Mouse (Mus musculus) heart, adult 2 months (tissue): ENCODE data around the gene Syngr2.

ENCODE experiments used
- EP300 ChIP-seq: fragments of 200-500 bp; IDR thresholded peaks from 2 replicates; pipeline ENCODE4 v1.6.1; 2011; ENCODE audit warnings: low read depth, low read length, control low read depth; ENCODE audit not compliant: insufficient read depth
- POLR2A ChIP-seq: fragments of 200-500 bp; IDR thresholded peaks from 2 replicates; pipeline ENCODE4 v1.6.1; 2011; ENCODE audit warnings: mild to moderate bottlenecking, low read depth, low read length, control low read depth; ENCODE audit not compliant: insufficient read depth

DNA sequence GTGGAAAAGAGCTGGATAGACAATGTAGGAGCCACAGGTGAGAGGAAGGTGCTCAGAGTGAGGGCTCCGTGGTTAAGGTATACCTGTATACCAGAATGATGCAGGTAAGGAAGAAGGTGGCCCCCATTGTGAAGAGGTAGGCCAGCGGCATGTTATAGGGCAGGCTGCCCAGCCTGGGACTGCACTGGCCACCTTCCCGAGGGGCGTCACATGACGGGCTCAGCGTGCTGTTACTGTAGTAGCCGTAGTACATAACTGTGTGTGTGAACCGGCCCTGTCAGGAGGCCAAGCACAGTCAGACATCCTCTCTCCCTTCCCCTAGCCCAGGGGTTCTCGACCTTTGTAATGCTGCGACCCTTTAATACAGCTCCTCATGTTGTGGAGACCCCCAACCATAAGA lies 34.5 kb upstream of the Syngr2 start:
- TF ChIP-seq POLR2A (no peak), EP300 (no peak)
